Mouse (Mus musculus) heart, embryonic 11.5 days (tissue): ENCODE measurements around the gene Bend6. TPM values are rescaled to one million over a fixed set of nuclear protein-coding genes. Genes with fewer than 3 reads are reported as not detected.

Source experiments
- ATAC-seq: fragments of 200-750 bp; cut with Nextera tagmentation; replicated peaks from 2 replicates; pipeline ENCODE4 v1.8.0; 2017; ENCODE audit warnings: moderate library complexity; ENCODE audit not compliant: insufficient number of reproducible peaks, low FRiP score, low TSS enrichment
- H3K27ac ChIP-seq: fragments of 300-500 bp; sonication (generic); 2 replicates; pipeline ENCODE4 v1.5.1; 2014; ENCODE audit warnings: mild to moderate bottlenecking, low read depth, low read length
- H3K27me3 ChIP-seq: fragments of 300-500 bp; sonication (generic); 2 replicates; pipeline ENCODE4 v1.6.1; 2014; ENCODE audit warnings: mild to moderate bottlenecking, low read length, mixed read lengths; ENCODE audit not compliant: control insufficient read depth, insufficient read depth
- H3K36me3 ChIP-seq: fragments of 300-500 bp; sonication (generic); 2 replicates; pipeline ENCODE4 v1.6.1; 2014; ENCODE audit warnings: mild to moderate bottlenecking, low read length, moderate library complexity, mixed read lengths; ENCODE audit not compliant: control insufficient read depth, insufficient read depth
- H3K4me1 ChIP-seq: fragments of 300-500 bp; sonication (generic); 2 replicates; pipeline ENCODE4 v1.6.1; 2014; ENCODE audit warnings: low read length; ENCODE audit not compliant: control insufficient read depth, insufficient read depth
- H3K4me2 ChIP-seq: fragments of 300-500 bp; sonication (generic); 2 replicates; pipeline ENCODE4 v1.6.1; 2014; ENCODE audit warnings: mild to moderate bottlenecking, moderate library complexity
- H3K4me3 ChIP-seq: fragments of 300-500 bp; sonication (generic); 2 replicates; pipeline ENCODE4 v1.5.1; 2014; ENCODE audit warnings: low read depth, low read length
- H3K9ac ChIP-seq: fragments of 300-500 bp; sonication (generic); 2 replicates; pipeline ENCODE4 v1.6.1; 2014; ENCODE audit warnings: mild to moderate bottlenecking, low read depth, low read length, moderate library complexity
- H3K9me3 ChIP-seq: fragments of 300-500 bp; sonication (generic); replicated peaks from 2 replicates; pipeline ENCODE4 v1.6.1; 2016; ENCODE audit warnings: low read length; ENCODE audit not compliant: control insufficient read depth
- WGBS: fragments of 180-500 bp; shearing (Covaris S2); extraction: QIAGEN DNeasy Blood & Tissue Kit; methylation state at CpG from one replicate; pipeline ENCODE4 v1.1.7; 2014; ENCODE audit not compliant: insufficient replicate concordance; 5-methylcytosine and 5-hydroxymethylcytosine counted together
- polyA plus RNA-seq: library from polyadenylated mRNA; unstranded; fragments of >200 nt; fragmentation: Nextera tagmentation; extraction: Ambion mirVana; gene quantifications from 2 replicates; pipeline ENCODE4 v1.2.1, GENCODE M21; 2014

Bend6 gene
- 4.3 and 4.5 TPM in 2 replicates for polyA plus RNA-seq

DNA sequence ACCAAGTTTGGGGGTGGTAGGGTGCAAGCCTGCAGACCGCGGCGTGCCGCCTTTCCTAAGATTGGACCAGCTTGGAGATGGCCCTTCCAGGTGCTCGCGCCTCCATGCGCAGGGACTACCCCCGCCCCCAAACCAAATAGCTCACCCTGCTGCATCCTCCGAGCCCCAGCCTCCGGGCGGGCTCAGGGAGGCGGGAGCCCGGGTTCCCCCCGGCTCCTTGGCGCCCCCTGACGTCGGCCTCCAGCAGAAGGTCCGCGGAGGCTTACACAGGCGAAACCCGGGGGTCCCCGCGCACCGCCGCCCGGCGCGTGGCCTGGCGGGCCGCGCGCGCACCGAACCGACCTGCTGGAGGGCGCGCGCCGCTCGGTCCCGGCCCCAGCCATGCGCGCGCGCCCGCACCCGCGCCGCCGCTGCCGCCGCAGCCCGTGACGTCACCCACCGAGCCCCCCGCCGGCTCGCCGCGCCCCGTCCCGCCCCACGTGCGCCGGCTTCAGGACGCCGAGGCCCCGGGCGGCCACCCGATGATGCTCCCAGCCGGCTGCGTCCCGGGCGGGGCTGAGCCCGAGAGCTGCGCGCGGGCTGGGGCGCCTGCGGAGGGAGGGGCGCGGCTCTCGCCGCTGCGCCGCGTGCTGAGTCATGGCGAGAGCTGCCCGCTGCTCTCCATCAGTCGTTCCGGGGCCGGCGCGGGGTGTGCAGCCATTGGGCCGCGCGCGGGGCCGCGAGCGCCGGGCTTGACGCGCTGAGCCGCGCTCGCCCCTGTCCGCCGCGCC, at the start of gene Bend6:
TSS of gene Bend6 (minus strand) at position 396 of the 770 bp plus-strand sequence.
- peak within 1 kb of the TSS; percentile 93 for H3K4me2 ChIP-seq
- no peak within 1 kb of the TSS for H3K27ac ChIP-seq
- H3K4me3 ChIP-seq: peak within 1 kb of the TSS; percentile 64
- WGBS: 1% methylated on average over 51 of the region's 110 CpGs
- ATAC-seq: peak; percentile 74
- H3K9ac ChIP-seq: peak within 1 kb of the TSS; percentile 68
- peaks cover 3% of the 10 kb centered on the region; the same call in 1 of the 2 replicates for H3K4me1 ChIP-seq
- H3K9me3 ChIP-seq: no peaks in the 10 kb centered on the region
- H3K27me3 ChIP-seq: peaks cover 15% of the 10 kb centered on the region; the same call in 1 of the 2 replicates
- H3K36me3 ChIP-seq: no peaks in the 10 kb centered on the region

DNA sequence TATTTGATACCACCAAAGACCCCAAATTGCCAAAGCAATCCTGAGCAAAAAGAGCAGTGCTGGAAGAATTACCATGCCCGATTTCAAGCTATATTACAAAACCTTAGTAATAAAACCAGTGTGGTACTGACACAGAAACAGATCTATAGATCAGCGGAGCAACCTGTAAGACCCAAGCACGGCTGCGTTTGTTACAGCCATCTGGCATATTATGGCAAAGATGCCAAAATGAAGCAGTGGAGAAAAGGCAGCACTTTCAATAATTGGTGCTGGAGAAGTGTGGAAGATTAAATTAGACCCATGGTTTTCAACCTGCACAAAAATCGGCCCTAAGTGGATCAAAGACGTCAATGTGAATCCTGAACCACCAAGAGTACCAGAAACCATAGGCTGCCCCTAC, 48.0 kb upstream of the Bend6 start:
- no peaks in the 10 kb centered on the region for H3K9me3 ChIP-seq
- H3K4me2 ChIP-seq: no peak overlapping the region
- H3K27me3 ChIP-seq: no peaks in the 10 kb centered on the region
- no peak overlapping the region for H3K27ac ChIP-seq
- no peak overlapping the region for H3K4me3 ChIP-seq
- H3K36me3 ChIP-seq: no peaks in the 10 kb centered on the region
- H3K4me1 ChIP-seq: no peaks in the 10 kb centered on the region
- 82% methylated on average over 6 of the region's 6 CpGs for WGBS
- no peak for ATAC-seq
- H3K9ac ChIP-seq: no peak overlapping the region

DNA sequence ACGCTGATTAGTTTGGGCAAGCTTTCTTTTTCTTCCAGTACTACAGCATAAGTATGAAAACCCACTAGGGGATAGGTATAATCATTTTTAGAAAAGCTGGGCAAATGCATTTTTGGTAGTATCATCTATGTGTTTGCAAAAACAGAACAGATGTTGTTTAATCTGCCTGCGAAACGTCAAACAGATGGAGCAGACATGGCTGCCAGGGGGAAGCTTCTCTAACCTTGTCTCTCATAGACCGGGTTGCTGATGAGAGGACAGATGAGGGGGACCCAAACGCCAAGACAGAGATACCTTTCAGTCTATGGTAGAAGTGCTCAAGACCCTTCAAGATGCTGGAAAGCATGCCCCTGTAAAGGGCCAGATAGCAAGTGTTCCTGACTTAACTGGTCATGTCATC, 40.9 kb upstream of the Bend6 start:
- peaks cover 19% of the 10 kb centered on the region for H3K4me1 ChIP-seq
- no peak overlapping the region for H3K27ac ChIP-seq
- no peak overlapping the region for H3K4me2 ChIP-seq
- no peaks in the 10 kb centered on the region for H3K27me3 ChIP-seq
- H3K9ac ChIP-seq: no peak overlapping the region
- no peaks in the 10 kb centered on the region for H3K9me3 ChIP-seq
- ATAC-seq: no peak
- WGBS: 82% methylated on average over 5 of the region's 5 CpGs
- H3K36me3 ChIP-seq: no peaks in the 10 kb centered on the region
- H3K4me3 ChIP-seq: no peak overlapping the region

DNA sequence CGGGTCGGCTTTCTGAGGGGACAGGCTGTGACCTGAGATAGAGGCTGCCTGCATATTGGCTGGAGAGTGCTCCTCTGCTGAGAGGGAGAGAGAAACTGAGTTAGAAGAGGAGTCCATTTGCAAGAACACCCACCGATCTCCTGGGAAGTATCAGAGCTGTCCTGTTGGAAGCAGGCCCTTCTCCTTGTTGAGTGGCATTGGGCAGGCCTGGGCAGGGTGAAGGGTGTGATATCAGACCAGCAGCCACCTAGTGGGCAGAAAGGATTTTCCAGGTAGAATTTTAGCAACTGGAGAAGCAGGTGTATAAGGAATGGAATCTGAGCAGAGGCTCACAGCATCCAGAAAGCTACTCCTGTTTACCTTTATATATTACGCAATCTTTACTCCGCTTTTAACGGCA, 40.2 kb upstream of the Bend6 start:
- Histone ChIP-seq H3K4me1 (peaks cover 19% of the 10 kb centered on the region), H3K9ac (no peak overlapping the region), H3K27me3 (no peaks in the 10 kb centered on the region), H3K36me3 (no peaks in the 10 kb centered on the region), H3K27ac (peak overlapping the region; percentile 52; the same call in 1 of the 2 replicates), H3K4me3 (no peak overlapping the region), H3K9me3 (no peaks in the 10 kb centered on the region), H3K4me2 (no peak overlapping the region)
- no peak for ATAC-seq
- WGBS: 80% methylated on average over 6 of the region's 6 CpGs

DNA sequence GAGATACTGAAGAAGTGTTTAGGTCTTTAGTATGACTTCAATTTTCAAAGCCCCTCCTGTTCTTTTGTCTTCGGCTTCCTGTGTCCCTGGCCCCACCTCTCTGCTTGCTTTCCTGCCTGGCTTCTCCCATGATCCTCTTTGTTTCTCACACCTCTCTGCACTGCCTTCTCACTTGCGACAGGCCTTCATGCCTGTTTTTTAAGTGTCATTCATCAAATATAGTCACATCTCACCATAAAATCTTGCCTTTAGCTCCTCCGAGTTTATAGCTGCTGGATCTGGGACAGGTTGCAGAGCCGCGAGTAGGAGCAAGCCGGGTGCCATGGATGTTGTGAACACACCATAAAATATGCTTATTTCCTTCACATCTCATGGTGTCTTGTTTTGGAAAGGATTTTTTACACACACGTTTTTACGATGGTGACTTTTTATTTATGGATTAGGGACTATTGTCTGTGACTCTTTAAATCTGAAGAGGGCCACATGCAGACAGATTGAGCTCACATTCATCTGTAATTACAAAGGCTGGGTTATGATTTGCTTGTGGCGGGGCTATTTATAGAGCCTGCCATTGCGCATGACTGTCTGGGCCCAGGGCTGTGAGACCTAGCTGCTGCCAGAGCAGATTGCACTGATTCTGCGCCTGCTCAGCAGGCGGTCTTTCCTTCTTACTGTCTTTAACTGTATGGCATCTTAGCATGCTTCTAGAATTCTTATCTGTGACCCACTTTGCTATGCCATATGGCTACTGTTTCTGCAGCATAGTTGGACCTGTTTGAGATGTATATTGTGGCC, 39.2 kb upstream of the Bend6 start:
- H3K36me3 ChIP-seq: no peaks in the 10 kb centered on the region
- H3K4me1 ChIP-seq: peaks cover 19% of the 10 kb centered on the region
- H3K27me3 ChIP-seq: no peaks in the 10 kb centered on the region
- H3K9ac ChIP-seq: no peak overlapping the region
- peak overlapping the region; percentile 52 for H3K27ac ChIP-seq
- no peak overlapping the region for H3K4me3 ChIP-seq
- no peak for ATAC-seq
- no peak overlapping the region for H3K4me2 ChIP-seq
- H3K9me3 ChIP-seq: no peaks in the 10 kb centered on the region
- 66% methylated on average over 12 of the region's 12 CpGs for WGBS

DNA sequence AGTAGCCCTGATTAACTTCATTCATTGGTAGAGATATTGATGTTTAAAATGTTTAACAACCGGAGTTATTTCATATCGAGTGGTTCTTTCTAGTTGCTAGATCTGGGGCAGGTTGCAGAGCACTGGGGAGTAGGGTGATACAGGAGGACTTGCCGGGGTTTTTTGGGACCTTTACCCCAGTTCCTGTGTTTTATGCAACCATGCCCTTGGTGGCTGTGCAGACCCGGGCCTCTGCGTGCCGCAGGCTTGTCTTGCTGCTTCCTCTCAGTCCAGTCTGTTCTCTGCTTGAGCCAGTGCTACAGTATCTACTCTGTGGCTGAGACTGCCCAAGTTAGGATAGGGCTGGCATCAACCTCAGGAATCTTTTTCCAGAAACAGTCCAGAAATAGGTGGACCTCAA, 38.1 kb upstream of the Bend6 start:
- Histone ChIP-seq H3K9me3 (no peaks in the 10 kb centered on the region), H3K27me3 (no peaks in the 10 kb centered on the region), H3K4me3 (no peak overlapping the region), H3K27ac (peak overlapping the region; percentile 75), H3K4me2 (no peak overlapping the region), H3K4me1 (peaks cover 19% of the 10 kb centered on the region), H3K9ac (no peak overlapping the region), H3K36me3 (no peaks in the 10 kb centered on the region)
- 84% methylated on average over 6 of the region's 6 CpGs for WGBS
- no peak for ATAC-seq

DNA sequence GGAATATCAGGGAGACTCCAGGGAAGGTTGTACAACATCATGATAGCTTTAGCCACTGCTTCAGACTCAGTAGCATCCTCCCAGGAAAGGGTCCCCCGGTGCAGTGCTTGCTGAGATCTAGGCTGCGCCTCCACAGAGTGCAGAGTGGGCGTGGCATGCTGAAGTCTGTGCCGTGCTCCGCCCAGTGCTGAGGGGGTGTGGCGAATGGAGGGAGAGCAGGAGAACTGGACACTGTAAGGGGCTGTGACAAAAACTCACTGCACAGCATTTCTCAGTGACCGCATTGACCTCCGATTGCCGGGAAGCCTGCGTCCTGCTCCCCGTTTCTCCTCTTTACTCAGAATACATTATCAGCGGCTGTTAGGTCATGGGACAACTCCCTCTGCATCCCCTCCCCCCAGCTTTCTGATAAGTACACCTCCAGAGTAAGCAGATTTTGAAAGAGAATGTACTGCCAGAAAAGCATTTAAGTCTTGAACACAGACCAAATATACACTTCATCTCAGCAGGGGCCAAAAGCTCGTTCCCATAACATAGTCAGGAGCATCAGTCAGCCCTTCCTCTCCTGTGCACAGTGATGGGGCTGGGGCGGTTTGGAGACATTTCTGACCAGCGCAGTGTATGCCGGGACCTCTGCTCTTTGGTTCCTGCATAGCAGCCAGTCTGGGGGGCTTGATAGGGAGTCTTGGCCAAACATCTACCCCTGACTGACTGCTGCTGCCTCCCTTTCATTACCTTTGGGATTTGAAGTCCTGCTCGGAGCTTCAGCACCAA, 37.5 kb upstream of the Bend6 start:
- Histone ChIP-seq H3K27ac (peak overlapping the region; percentile 75), H3K9ac (peak overlapping the region; percentile 50)

DNA sequence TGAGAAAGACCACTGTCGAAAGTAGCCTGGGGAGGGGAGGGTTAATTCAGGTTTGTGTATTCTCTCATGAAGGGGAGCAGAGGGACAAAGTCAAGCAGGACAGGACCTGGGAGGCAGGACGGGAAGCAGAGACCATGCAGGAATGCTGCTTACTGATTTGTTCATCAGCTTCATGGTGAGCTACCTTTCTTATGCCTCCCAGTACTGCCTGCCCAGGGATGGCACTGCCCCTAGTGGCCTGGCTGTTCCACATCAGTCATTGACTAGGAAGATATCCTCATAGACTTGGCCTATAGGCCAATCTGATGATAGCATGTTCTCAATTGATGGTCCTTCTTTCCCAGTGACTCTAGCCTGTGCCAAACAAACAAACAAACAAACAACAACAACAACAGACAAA, 36.3 kb upstream of the Bend6 start:
- peaks cover 19% of the 10 kb centered on the region for H3K4me1 ChIP-seq
- 76% methylated on average over 2 of the region's 2 CpGs for WGBS
- H3K27ac ChIP-seq: no peak overlapping the region
- no peak overlapping the region for H3K4me2 ChIP-seq
- H3K27me3 ChIP-seq: no peaks in the 10 kb centered on the region
- no peak overlapping the region for H3K9ac ChIP-seq
- no peak overlapping the region for H3K4me3 ChIP-seq
- H3K9me3 ChIP-seq: no peaks in the 10 kb centered on the region
- no peak for ATAC-seq
- H3K36me3 ChIP-seq: no peaks in the 10 kb centered on the region

More for the DNA sequence above, 37.5 kb upstream of the Bend6 start:
- Histone ChIP-seq H3K4me3 (peak overlapping the region; percentile 18), H3K27me3 (no peaks in the 10 kb centered on the region), H3K36me3 (no peaks in the 10 kb centered on the region), H3K9me3 (no peaks in the 10 kb centered on the region), H3K4me1 (peaks cover 19% of the 10 kb centered on the region), H3K4me2 (peak overlapping the region; percentile 53)
- 31% methylated on average over 17 of the region's 17 CpGs for WGBS
- peak; percentile 84 for ATAC-seq
